Mouse (Mus musculus): ENCODE data around the gene Stx11.

Gene Stx11

GRCm38 (mm10) chr10:12929149-12929856 lies 34.8 kb downstream of the Stx11 start:
- CTCF ChIA-PET: interaction anchor here in 2 of 4 experiments (0.6 to 0.7 kb wide), 2 partner anchors 518 to 1489 kb away, joined by 6 to 10 read pairs; no protein-coding TSS in a partner anchor
- POLR2A ChIA-PET: interaction anchor here in 2 of 4 experiments (0.6 to 2.2 kb wide), 9 partner anchors 9 to 1607 kb away, joined by 3 to 10 read pairs (median 5); no protein-coding TSS in a partner anchor

GRCm38 (mm10) chr10:12928193-12928592 lies 35.9 kb downstream of the Stx11 start:
- POLR2A ChIA-PET: no interaction called here
- CTCF ChIA-PET: no interaction called here

- CTCF ChIA-PET: interaction anchor here (0.5 to 1.5 kb wide), 24 partner anchors 8 to 1543 kb away, joined by 3 to 10 read pairs (median 3); partner anchors contain the start of gene Stx11 (in 1 of the 4)
- POLR2A ChIA-PET: interaction anchor here in 3 of 4 experiments (0.5 to 2.7 kb wide), 44 partner anchors 8 to 1641 kb away, joined by 3 to 30 read pairs (median 4); partner anchors contain the start of genes Stx11 (in 3 of the 3), Utrn (in 3 of the 3), Adat2 (in 1 of the 3) and Pex3 (in 1 of the 3)
Observed at GRCm38 (mm10) chr10:12922574-12923353, 41.3 kb downstream of the Stx11 start.

GRCm38 (mm10) chr10:12922077-12922573 lies 42.0 kb downstream of the Stx11 start:
- ChIA-PET CTCF (interaction anchor here in 3 of 4 experiments (0.7 to 1.5 kb wide), 10 partner anchors 10 to 1543 kb away, joined by 3 to 8 read pairs (median 4); partner anchors contain the start of gene Stx11 (in 1 of the 3)), POLR2A (interaction anchor here in 3 of 4 experiments (0.6 to 2.7 kb wide), 24 partner anchors 8 to 313 kb away, joined by 3 to 30 read pairs (median 5); partner anchors contain the start of genes Stx11 (in 2 of the 3) and Utrn (in 2 of the 3))

- ChIA-PET POLR2A (interaction anchor here in 3 of 4 experiments (0.8 to 2.7 kb wide), 12 partner anchors 9 to 312 kb away, joined by 3 to 30 read pairs (median 5); partner anchors contain the start of genes Utrn (in 2 of the 3) and Stx11 (in 1 of the 3)), CTCF (interaction anchor here in 1 of 4 experiments (1.0 to 1.4 kb wide), 2 partner anchors 42 to 231 kb away, joined by 3 to 4 read pairs; partner anchors contain the start of gene Stx11)
Observed at GRCm38 (mm10) chr10:12921551-12922040, 42.5 kb downstream of the Stx11 start.

GRCm38 (mm10) chr10:12919287-12919686 lies 44.8 kb downstream of the Stx11 start:
- POLR2A ChIA-PET: interaction anchor here in 2 of 4 experiments (1.2 to 2.2 kb wide), 2 partner anchors 11 to 51 kb away, joined by 5 to 6 read pairs; partner anchors contain the start of gene Utrn (in 1 of the 2)
- CTCF ChIA-PET: interaction anchor here in 3 of 4 experiments (0.6 to 1.2 kb wide), 5 partner anchors 31 to 1775 kb away, joined by 3 to 8 read pairs (median 3); no protein-coding TSS in a partner anchor

GRCm38 (mm10) chr10:12917626-12918025 lies 46.5 kb downstream of the Stx11 start:
- POLR2A ChIA-PET: interaction anchor here in 2 of 4 experiments (0.7 to 1.6 kb wide), 2 partner anchors 49 kb away, joined by 3 to 8 read pairs; partner anchors contain the start of gene Utrn (in 1 of the 2)

GRCm38 (mm10) chr10:12916376-12916775 lies 47.7 kb downstream of the Stx11 start:
- CTCF ChIA-PET: interaction anchor here in 3 of 4 experiments (0.7 to 1.5 kb wide), 8 partner anchors 9 to 1550 kb away, joined by 3 to 10 read pairs (median 3); no protein-coding TSS in a partner anchor
- POLR2A ChIA-PET: interaction anchor here in 2 of 4 experiments (0.7 to 1.6 kb wide), 2 partner anchors 45 to 48 kb away, joined by 5 to 8 read pairs; partner anchors contain the start of gene Utrn (in 1 of the 2)

More at GRCm38 (mm10) chr10:12917626-12918025, 46.5 kb downstream of the Stx11 start:
- CTCF ChIA-PET: interaction anchor here in 2 of 4 experiments (0.6 to 1.1 kb wide), 3 partner anchors 49 to 422 kb away, joined by 3 to 4 read pairs (median 4); no protein-coding TSS in a partner anchor

GRCm38 (mm10) chr10:12915826-12916225 lies 48.3 kb downstream of the Stx11 start:
- POLR2A ChIA-PET: interaction anchor here in 2 of 4 experiments (2.8 to 5.4 kb wide), 2 partner anchors 47 kb away, joined by 8 to 32 read pairs; partner anchors contain the start of gene Utrn (in 2 of the 2)
- CTCF ChIA-PET: interaction anchor here in 2 of 4 experiments (0.7 to 1.5 kb wide), 4 partner anchors 9 to 81 kb away, joined by 3 to 8 read pairs (median 3); no protein-coding TSS in a partner anchor

GRCm38 (mm10) chr10:12914203-12914602 lies 49.9 kb downstream of the Stx11 start:
- ChIA-PET CTCF (interaction anchor here in 1 of 4 experiments (0.6 kb wide), 1 partner anchor 301 kb away, joined by 3 read pairs; no protein-coding TSS in a partner anchor), POLR2A (interaction anchor here in 3 of 4 experiments (0.7 to 5.4 kb wide), 10 partner anchors 9 to 108 kb away, joined by 3 to 32 read pairs (median 5); partner anchors contain the start of gene Utrn (in 3 of the 3))

- ChIA-PET POLR2A (interaction anchor here in 3 of 4 experiments (0.5 to 5.4 kb wide), 13 partner anchors 11 to 627 kb away, joined by 3 to 32 read pairs (median 3); partner anchors contain the start of gene Utrn (in 1 of the 3)), CTCF (interaction anchor here in 2 of 4 experiments (0.8 to 1.0 kb wide), 2 partner anchors 11 to 299 kb away, joined by 3 to 13 read pairs; no protein-coding TSS in a partner anchor)
Observed at GRCm38 (mm10) chr10:12911981-12912530, 52.0 kb downstream of the Stx11 start.

GRCm38 (mm10) chr10:12911451-12911850 lies 52.6 kb downstream of the Stx11 start:
- CTCF ChIA-PET: interaction anchor here (0.7 to 1.0 kb wide), 4 partner anchors 11 to 299 kb away, joined by 3 to 13 read pairs (median 4); no protein-coding TSS in a partner anchor
- POLR2A ChIA-PET: interaction anchor here in 3 of 4 experiments (0.5 to 5.4 kb wide), 12 partner anchors 11 to 239 kb away, joined by 3 to 32 read pairs (median 4); partner anchors contain the start of gene Utrn (in 1 of the 3)

GRCm38 (mm10) chr10:12909891-12910290 lies 54.2 kb downstream of the Stx11 start:
- ChIA-PET CTCF (interaction anchor here in 1 of 4 experiments (0.6 kb wide), 1 partner anchor 13 kb away, joined by 3 read pairs; no protein-coding TSS in a partner anchor), POLR2A (interaction anchor here in 3 of 4 experiments (0.5 to 1.7 kb wide), 5 partner anchors 13 to 282 kb away, joined by 3 to 10 read pairs (median 7); partner anchors contain the start of genes Stx11 (in 1 of the 3) and Utrn (in 1 of the 3))

GRCm38 (mm10) chr10:12909179-12909578 lies 54.9 kb downstream of the Stx11 start:
- ChIA-PET POLR2A (interaction anchor here in 3 of 4 experiments (0.5 to 1.7 kb wide), 6 partner anchors 14 to 145 kb away, joined by 3 to 10 read pairs (median 4); partner anchors contain the start of gene Utrn (in 1 of the 3)), CTCF (no interaction called here)

- POLR2A ChIA-PET: interaction anchor here in 2 of 4 experiments (0.6 to 1.0 kb wide), 3 partner anchors 19 to 63 kb away, joined by 3 to 6 read pairs (median 4); no protein-coding TSS in a partner anchor
- CTCF ChIA-PET: no interaction called here
Observed at GRCm38 (mm10) chr10:12904140-12904528, 60.0 kb downstream of the Stx11 start.

- ChIA-PET CTCF (interaction anchor here in 1 of 4 experiments (0.7 kb wide), 1 partner anchor 613 kb away, joined by 3 read pairs; no protein-coding TSS in a partner anchor), POLR2A (interaction anchor here in 2 of 4 experiments (0.6 to 1.0 kb wide), 3 partner anchors 19 to 64 kb away, joined by 3 to 6 read pairs (median 4); no protein-coding TSS in a partner anchor)
Observed at GRCm38 (mm10) chr10:12903440-12904139, 60.5 kb downstream of the Stx11 start.

Measured in embryonic stem cell, embryonic (primary cell).